Mouse (Mus musculus): Measurements from ENCODE around the gene Senp6. TPM values are rescaled to one million over a fixed set of nuclear protein-coding genes. Genes with fewer than 3 reads are reported as not detected.
"Not testable (repeated sequence)": the region's sequence is repeated elsewhere in the genome, so short reads cannot be mapped to it uniquely, and the experiment has no call there.

The Senp6 gene
- total RNA-seq, 2 experiments from 2014 or later: 101 to 104 TPM

- no peak for DNase-seq
Measured at GRCm38 (mm10) chr9:80080941-80081340, 14.2 kb downstream of the Senp6 start.

DNA sequence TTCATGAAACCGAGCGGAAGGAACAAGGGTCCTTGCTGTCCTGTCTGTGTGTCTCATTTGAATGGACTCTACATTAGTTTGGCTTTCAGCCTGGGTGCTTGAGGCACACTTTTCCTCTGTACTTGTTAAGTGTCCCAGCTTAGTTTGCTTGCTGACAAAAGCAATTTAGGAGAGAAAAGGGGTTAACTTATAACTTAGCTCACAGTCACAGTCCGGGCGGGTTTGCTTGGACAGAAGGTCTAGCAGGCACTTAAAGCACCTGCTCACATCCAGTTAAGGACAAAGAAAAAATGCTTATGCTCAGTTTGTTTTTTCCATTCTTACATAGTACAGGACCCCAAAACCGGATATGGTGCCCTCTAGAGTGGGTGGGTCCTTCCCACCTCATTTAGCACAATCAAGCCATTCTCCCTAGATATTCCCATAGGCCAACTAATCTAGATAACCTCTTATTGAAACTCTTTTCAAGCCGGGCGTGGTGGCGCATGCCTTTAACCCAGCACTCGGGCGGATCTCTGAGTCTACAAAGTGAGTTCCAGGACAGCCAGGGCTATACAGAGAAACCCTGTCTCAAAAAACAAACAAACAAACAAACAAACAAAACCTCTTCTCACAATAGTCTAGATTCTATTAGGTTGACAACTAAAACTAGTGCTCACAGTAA is 17.9 kb downstream of the Senp6 start:
- DNase-seq: no peak

GRCm38 (mm10) chr9:80085665-80086064 is 19.0 kb downstream of the Senp6 start:
- no peak for DNase-seq

GRCm38 (mm10) chr9:80086272-80086966 is 19.7 kb downstream of the Senp6 start:
- not testable (repeated sequence) for DNase-seq

DNA sequence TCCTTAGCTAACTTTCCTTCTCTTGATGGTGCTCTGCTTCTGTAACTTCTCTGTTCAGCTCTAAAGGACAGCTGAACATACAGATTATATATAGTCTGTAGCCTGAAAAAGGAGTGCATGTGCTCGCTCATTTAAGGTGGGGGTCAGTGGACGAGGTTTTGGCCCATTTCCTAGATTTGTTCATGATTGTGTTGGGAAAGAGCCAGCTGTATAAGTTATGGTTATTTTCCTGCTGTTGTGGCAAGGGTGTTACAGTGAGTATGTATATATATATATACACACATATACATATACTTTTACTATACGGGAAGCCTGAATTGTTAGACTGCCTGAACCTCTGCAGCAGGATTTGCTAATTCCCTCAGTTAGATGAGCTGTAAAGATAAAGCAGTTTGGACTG is 22.7 kb downstream of the Senp6 start:
- DNase-seq: no peak

DNA sequence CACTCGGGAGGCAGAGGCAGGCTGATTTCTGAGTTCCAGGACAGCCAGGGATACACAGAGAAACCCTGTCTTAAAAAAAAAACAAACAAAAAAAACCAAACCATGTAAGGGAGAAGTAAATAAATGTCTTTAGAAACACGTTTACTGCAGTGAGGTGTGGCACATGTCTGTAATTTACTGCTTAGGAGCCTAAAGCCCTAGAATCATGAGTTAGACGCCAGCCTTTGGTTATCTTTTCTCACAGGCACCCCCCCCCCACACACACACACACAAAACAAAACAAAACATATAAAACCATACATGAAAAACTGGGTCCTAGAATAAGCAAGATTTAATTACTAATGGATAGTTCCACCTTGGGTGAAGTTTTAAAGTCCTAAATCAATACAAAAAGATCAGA is 29.6 kb downstream of the Senp6 start:
- DNase-seq: no peak

GRCm38 (mm10) chr9:80145992-80146587 is 79.4 kb downstream of the Senp6 start:
- DNase-seq: no peak

DNA sequence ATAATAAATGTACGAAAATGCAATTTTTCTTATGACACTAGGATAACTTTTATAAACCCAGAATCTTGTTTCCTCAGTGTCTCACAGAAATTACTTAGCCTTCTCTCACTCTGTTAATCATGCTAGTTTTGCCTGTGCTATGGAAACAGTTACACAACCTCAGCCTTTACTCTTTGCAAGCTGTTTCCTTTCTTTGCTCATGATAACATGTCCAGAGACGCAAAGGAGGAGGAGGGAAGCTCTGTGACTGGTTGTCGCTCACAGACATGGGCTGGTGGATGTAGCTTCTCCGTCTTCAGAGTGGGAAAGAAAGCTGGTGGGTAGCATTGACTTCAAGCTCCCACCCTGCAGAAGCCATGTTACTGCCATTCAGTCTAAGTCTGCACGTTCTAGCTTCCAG is 82.9 kb downstream of the Senp6 start:
- no peak for DNase-seq

GRCm38 (mm10) chr9:80155277-80155676 is 88.6 kb downstream of the Senp6 start:
- peak; percentile 56 for DNase-seq

DNA sequence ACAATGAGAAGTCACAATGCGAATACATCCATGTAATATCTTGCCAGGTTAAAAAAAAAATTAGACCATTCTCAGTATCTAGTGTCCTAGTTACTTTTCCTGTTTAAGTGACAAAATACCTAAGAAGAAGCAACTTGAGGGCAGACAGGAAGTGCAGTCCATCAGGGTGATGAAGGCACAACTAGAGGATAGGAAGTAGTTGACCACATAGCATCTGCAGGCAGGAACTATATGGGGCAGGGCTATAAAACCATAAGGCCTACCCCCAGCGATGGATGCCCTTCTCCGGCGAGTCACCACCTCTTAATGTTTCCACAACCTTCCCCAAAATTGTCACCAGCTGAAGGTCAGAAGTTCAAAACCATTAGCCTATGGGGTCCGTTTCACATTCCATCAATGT is 90.1 kb downstream of the Senp6 start:
- DNase-seq: no peak

DNA sequence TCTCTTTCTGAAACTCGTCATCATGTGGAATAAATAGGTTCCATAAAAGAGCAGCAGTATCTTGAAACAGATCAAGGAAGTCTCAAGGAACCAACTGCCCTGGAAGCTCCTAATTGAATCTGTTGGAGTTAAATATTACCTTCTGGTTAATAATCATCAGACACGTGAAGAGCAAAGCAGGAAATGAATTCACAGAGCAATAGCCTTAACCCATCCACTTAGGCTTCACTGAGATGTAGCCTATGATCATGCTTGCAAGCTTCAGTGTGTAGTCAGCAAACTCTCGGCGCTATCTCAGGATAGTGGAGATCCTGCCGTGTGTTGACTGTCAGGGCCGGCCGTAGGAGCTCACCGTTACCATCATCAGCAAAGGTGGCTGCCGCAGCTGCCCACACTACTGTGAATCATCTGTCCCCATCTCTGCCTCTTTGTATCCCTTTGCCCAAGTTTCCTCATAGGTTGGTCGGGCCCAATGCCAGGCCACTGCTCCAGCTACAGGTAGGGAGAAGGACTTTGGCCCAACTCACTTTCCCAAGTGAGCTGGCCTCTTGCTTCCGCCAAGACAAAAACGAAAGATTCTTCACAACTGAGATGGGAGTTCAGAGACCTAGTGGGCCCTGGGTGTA is 91.2 kb downstream of the Senp6 start:
- DNase-seq: no peak

DNA sequence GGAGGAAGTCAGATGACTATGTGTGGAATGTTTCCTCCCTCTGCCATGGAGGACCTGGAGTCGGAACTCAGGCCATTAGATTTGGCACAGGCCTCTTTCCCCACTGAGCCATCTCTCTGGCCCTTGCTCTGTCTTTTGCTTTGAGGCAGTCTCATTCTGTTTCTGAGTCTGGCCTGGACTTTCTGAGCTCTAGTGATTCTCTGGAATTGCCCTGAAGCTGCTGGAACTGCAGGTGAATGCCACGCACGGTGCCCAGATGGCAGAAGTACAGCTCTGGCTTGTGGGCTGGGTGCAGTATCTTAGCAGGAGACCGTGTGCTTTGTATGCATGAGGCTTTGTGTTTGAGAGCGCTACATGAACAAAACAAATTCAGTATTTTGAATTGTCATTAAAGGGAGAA is 92.2 kb downstream of the Senp6 start:
- no peak for DNase-seq

- no peak for DNase-seq
Measured at GRCm38 (mm10) chr9:80161451-80161850, 94.7 kb downstream of the Senp6 start.

- DNase-seq: no peak
Measured at GRCm38 (mm10) chr9:80163126-80163723, 96.5 kb downstream of the Senp6 start.

DNA sequence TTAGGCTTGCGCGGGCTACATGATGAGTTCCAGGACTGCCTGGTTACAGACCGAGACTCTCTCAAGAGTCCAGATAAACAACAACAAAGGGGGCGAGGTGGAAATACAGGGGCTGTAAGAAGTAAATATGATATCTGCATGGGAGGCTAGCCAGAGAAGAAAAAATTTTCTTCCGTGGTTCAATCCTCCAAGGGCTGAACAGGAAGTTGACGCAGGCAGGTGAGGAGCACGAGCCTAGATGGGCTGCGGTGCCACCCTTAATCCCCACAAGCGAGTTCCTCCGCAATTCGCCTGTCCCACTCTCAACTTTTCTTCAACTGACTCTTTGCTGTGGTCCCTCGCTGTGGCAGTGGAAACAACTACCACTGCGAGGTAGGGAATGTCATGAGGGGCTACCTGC is 97.5 kb downstream of the Senp6 start:
- no peak for DNase-seq

DNA sequence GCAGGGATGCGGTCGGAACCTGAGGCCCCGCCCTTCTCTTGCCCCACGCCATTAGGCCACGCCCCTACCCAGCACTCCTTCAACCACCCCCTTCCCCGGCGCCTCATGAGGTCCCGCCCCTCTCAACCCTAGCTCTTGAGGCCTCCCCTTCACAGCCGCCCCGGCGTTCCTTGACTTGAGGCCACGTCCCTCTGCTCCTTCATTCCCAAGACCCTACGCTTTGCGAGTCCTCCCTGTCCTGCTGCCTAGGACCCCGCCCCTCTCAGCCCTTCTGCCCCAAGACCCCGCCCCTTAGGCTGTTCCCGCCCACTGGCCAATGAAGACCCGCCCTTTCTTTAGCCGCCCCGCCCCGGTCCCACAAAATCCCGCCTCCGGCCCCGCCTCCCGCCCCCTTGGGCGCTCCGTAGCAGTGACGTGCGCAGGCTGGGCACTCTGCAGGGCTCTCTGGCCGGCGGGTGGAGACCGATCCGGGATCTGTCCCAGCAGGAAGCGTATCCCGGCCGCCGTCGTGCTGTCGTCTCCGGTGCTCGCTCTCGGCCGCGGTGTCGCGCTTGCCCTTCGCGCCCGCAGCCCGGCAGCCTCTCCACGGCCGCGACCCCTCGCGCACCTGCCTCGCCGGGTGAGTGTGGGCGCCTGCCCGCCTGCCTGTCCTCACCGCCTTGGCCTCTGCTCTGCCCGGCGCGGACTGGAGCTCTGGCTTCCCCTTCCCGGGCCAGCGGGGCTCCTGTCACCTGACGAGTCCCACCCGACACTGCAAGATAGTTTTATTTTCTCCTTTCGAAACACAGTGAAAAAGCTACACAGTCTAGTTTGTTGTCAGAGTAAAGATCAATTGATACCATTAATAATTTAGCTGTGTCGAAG is 98.1 kb downstream of the Senp6 start, which contains the start of gene Myo6:
Gene Myo6 (plus strand): TSS at position 421 of the 864 bp plus-strand sequence.
- peak; percentile 97 for DNase-seq

GRCm38 (mm10) chr9:80165690-80166089 is 99.0 kb downstream of the Senp6 start:
- DNase-seq: no peak

- DNase-seq: no peak
Measured at GRCm38 (mm10) chr9:80166425-80166824, 99.7 kb downstream of the Senp6 start.

DNA sequence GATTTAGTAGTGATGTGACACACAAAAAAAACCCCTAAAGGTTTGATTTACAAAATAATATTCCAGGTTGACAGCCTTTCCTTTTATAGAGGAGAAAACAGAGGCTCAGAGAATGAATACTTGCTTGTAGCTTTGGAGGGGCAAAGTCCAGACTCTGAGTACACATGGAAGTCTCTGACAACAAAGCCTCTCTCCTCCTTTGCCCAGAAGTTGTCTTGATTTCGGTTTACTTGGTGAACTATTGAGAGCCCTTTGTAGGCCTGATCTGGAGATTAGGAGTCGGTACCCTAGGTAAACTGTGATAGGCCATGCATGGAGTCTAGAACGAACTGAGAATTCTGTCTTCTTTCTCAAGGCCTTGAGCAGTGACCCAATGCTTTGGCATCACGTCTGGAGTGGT is 100.4 kb downstream of the Senp6 start:
- no peak for DNase-seq

GRCm38 (mm10) chr9:80169551-80169950 is 102.8 kb downstream of the Senp6 start:
- no peak for DNase-seq

- no peak for DNase-seq
Measured at GRCm38 (mm10) chr9:80171241-80171640, 104.5 kb downstream of the Senp6 start.

Measured in heart, postnatal 4 days (tissue).